Mouse (Mus musculus) erythroblast, adult 5-6 weeks (primary cell): ENCODE data around the gene Ppp2r2c. TPM values are rescaled to one million over a fixed set of nuclear protein-coding genes. Genes with fewer than 3 reads are reported as not detected.
"Not testable (repeated sequence)": the region's sequence is repeated elsewhere in the genome, so short reads cannot be mapped to it uniquely, and the experiment has no call there.

Experiments
- ATAC-seq: replicated peaks from 2 replicates; pipeline ENCODE4 v1.8.0; 2016; ENCODE audit warnings: moderate number of reproducible peaks, mild to moderate bottlenecking, moderate TSS enrichment, inconsistent platforms; ENCODE audit not compliant: poor library complexity, low FRiP score, severe bottlenecking
- total RNA-seq, 2 experiments: library from RNA; stranded (forward) in 1 of 2; stranded (reverse) in 1 of 2; fragments of 150-400 nt in 1 of 2; fragments of 200-764, 138-1000 nt in 1 of 2; gene quantifications; 2 replicates each; pipeline versions ENCODE4 v1.2.3 to v1.2.4; 2015 to 2017; ENCODE audit warnings: low replicate concordance in 2 of 2

Gene Ppp2r2c
- total RNA-seq, 2 experiments from 2014 or later: 0.26 TPM; not detected in 1

GRCm38 (mm10) chr5:36918016-36918415, 49.7 kb downstream of the Ppp2r2c start:
- no peak for ATAC-seq

DNA sequence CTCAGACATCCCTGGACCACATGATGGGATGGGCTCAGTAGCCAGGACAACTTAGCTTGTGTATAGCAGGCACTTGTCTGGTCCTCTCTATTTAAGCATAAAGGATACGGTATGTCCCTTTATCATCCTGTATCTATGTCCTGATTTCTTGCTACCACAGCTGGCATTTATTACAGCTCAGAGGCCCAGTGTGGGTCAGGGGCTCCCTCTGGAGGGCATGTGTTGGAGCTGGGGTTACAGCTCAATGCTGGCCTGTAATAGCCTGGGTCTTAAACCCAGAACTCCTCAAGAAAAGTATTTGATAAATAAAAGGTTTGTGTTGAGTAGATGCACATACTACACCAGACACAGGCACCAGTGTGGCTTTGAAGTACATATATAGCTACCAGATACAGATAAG, 51.8 kb downstream of the Ppp2r2c start:
- ATAC-seq: no peak

DNA sequence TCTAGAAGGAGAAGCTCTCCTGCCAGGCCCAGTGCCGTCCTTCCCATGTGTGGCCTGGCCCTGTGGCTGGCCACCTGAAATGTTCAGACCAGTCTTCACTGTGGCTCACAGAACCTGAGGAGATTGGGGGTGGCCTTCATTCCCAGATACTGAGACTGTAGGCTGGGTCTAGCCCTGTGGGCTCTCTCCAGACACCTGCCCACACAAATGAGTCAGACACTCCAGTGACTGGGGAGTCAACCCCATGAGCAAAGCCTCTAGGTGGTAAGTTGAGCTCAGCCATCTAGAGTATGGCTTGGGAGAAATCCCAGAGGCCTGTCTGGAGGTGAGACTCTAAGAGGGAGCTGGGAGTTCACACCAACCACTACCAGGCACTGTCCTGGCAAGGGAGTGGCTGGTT, 53.6 kb downstream of the Ppp2r2c start:
- ATAC-seq: no peak

GRCm38 (mm10) chr5:36922811-36923210, 54.5 kb downstream of the Ppp2r2c start:
- ATAC-seq: no peak

- no peak for ATAC-seq
Measured at GRCm38 (mm10) chr5:36923826-36924700, 55.8 kb downstream of the Ppp2r2c start.

DNA sequence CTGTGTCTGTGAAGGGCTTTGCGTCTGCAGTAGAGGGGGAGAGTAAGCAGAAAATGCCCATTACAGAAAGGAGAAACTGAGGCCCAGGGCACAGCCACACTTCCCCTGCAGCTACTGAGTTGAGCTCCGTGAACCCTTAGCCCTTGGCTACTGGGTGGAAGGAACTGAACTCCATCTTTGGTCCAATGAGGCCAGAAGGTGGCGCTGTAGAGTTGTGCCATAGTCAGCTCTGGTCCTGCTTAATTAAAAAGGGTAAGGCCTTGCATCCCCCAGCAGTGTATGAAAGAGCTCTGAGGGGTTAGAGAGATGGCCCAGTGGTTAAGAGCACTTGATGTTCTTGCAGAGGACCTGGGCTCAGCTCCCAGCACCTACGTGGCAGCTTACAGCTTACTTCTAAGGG, 60.4 kb downstream of the Ppp2r2c start:
- no peak for ATAC-seq

DNA sequence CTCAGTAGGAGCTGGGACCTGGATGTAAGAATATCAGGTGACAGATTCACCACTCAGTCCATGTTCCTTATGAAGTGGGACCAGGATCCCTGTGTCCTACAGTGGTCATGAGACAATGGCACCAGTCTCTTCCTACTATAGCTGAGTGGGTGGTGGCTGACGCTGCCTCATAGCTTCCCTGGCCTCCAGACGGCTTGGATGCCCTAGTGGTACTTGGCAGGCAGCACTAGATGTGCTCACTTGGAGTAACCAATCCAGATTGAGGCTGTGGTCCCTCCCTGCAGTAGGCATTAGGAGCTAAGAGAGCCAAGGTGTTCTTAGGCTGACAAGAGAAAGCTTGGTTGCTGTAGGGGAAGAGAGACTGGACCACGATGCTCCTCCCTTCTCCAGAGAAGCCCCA, 61.1 kb downstream of the Ppp2r2c start:
- no peak for ATAC-seq

DNA sequence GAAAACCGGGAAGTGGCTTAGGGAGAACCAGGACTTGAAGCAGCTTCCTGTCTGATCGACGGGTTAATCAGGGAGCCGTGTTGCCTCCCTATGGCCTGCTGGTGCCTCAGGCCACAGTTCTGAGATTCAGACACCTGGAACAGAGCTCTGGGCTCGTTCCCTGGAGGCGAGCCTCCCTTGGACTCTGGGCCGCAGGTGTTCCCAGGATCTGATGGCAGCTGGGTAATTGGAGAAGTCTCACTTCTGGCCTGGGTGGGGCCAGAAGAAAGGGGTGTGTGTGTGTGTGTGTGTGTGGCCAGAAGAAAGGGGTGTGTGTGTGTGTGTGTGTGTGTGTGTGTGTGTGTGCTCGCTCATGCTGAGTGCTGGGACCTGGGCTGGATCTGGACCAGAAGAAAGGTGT, 65.1 kb downstream of the Ppp2r2c start:
- no peak for ATAC-seq

DNA sequence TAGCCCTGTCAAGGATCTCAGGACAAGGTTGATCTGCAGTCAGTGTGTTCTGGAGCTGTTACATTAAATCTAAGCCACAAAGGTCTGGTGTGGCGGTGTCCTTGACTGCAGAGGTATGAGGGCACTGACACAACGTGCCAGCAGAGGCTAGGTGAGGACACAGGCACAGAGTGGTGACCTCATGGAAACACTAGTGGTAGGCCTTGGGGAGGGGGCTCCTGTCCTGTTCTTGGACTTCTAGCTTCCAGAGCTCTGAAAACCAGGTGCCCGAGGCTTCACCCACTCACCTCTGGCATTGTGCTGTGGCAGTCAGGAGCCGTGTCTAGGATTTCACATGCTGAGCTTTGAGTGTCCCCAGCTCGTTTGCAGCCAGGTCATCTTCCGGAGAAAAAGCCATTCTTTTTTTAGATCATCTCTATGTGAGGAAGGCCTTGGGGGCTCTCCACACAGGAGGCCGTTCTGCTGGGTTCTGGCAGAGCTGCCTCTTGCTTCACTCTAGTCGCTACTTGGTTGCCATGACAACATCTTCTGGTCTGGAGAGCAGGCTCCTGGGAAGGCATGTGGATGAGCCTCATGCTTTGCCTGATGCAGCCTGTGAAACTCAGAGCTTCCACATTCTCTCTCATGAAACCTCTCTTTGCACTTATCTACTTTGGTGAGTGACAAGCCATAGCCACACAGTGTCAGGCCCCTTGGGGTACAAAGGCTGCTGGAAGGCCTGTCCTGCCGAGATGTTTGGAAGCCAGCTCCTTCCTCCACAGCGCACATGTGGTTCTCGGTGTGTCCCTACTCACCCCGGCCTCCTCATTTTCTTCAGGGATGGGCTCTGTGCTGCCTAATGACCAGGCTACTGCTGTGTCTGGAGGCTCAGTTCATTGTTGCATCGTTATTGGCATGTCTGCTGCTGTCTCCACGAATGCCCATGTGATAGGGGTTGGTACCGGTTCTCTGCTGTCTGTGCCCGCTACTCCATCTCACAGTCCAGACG, 67.5 kb downstream of the Ppp2r2c start:
- ATAC-seq: no peak

GRCm38 (mm10) chr5:36936548-36936947, 68.2 kb downstream of the Ppp2r2c start:
- no peak for ATAC-seq

- ATAC-seq: no peak
Measured at GRCm38 (mm10) chr5:36938021-36938420, 69.7 kb downstream of the Ppp2r2c start.

DNA sequence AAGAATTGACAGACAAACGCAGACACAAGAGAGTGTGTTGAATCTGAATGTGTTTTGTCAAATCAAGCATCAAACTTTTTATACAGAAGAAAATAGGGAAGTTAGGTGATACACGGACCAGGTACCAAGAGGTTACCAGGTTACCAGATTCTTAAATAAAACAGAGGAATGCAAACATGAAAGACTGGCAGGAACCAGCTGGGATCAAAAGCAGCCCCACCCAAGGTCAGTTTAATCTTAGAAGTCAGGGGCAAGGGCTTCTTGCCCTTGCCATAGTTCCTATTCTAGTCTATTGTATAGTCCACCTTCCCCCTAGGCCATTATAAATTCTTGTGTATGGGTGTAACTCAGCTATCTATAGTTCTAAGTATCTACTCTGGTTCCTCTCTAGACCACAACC, 70.7 kb downstream of the Ppp2r2c start:
- not testable (repeated sequence) for ATAC-seq

GRCm38 (mm10) chr5:36942446-36942845, 74.1 kb downstream of the Ppp2r2c start:
- ATAC-seq: no peak

- no peak for ATAC-seq
Measured at GRCm38 (mm10) chr5:36944552-36944951, 76.2 kb downstream of the Ppp2r2c start.

GRCm38 (mm10) chr5:36945102-36945701, 76.9 kb downstream of the Ppp2r2c start:
- ATAC-seq: no peak

GRCm38 (mm10) chr5:36945713-36946112, 77.4 kb downstream of the Ppp2r2c start:
- ATAC-seq: no peak

DNA sequence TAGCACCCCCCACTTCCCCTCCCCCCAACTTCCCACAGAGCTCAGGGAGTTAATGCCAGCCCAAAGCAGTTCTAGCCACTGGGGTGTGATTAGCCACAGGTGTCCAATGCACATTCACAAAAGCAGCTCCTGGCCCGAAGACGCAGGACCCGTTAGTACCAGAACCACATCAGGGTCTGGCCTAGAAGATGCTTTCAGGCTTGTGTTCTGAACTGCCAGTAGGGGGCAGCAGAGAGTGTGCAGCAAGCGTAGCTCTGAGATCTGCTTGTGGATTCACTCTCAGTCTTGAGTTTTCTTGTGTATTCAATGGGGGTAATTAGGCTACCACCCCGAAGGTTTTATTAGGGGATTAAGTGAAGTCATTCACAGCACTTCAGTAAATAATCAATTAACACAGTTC, 78.1 kb downstream of the Ppp2r2c start:
- no peak for ATAC-seq

DNA sequence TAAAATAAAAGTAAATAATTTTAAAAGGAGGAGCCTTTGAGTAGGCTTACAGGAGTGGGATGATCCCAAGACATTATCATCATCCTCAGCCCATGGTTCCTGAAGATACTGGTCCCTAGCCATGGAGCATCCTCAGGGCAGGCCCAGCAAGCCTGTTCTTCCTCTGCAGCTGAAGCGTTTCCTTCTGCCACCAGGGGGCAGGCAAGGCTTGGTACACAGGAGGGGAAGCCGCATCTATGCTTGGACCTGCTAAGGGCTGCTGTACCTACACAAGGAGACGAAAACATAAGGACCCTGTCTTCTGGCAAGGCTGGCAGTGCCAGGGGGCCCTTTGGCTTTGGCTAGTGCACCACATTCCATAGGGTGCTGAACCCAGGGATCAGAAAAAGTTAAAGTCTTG, 80.5 kb downstream of the Ppp2r2c start:
- ATAC-seq: no peak

- no peak for ATAC-seq
Measured at GRCm38 (mm10) chr5:36950871-36951270, 82.6 kb downstream of the Ppp2r2c start.

- ATAC-seq: no peak
Measured at GRCm38 (mm10) chr5:36952311-36952710, 84.0 kb downstream of the Ppp2r2c start.
